Mouse (Mus musculus) layer of hippocampus, postnatal 14 days (tissue): ENCODE results near the gene Hpgds. TPM values are rescaled to one million over a fixed set of nuclear protein-coding genes. Genes with fewer than 3 reads are reported as not detected.

Source experiments
- DNase-seq, 2 experiments: peaks; one replicate each; pipeline ENCODE4 v3.0.0; 2021 to 2022; ENCODE audit warnings: low spot score in 2 of 2, mixed read lengths in 1 of 2
- long read RNA-seq, 2 experiments: library from polyadenylated mRNA; stranded (forward); transcript quantifications; one replicate each; pipeline ENCODE4 v2.0.0; 2021
- total RNA-seq, 2 experiments: library from RNA; stranded (reverse); gene quantifications; 2 replicates each; pipeline ENCODE4 v1.2.3; 2021

Hpgds gene
- total RNA-seq, result 1 to 10 TPM; 5.3 to 5.9 TPM
- long read RNA-seq, experiment 1, partial matches to known transcripts, result 2 of 3 reads
- long read RNA-seq, experiment 1, other reads (novel, unspliced or antisense), result 0 of 3 reads
- long read RNA-seq, experiment 2, partial matches to known transcripts, result 0 of 2 reads
- long read RNA-seq, experiment 2, other reads (novel, unspliced or antisense), result 1 of 2 reads

- DNase-seq, result no peak
Observed at GRCm38 (mm10) chr6:65144621-65145205, at the start of gene Hpgds. Gene Hpgds (minus strand): TSS chr6:65144908.

- DNase-seq, result no peak
Observed at GRCm38 (mm10) chr6:65164977-65165376, 20.3 kb upstream of the Hpgds start.

- no peak for DNase-seq
Observed at GRCm38 (mm10) chr6:65164137-65164536, 19.4 kb upstream of the Hpgds start.

- DNase-seq, result no peak
Observed at GRCm38 (mm10) chr6:65159381-65159942, 14.8 kb upstream of the Hpgds start.

GRCm38 (mm10) chr6:65157042-65157441, 12.3 kb upstream of the Hpgds start:
- no peak for DNase-seq

GRCm38 (mm10) chr6:65153570-65153969, 8.9 kb upstream of the Hpgds start:
- DNase-seq, result no peak

GRCm38 (mm10) chr6:65150703-65151102, 6.0 kb upstream of the Hpgds start:
- DNase-seq, result no peak

- DNase-seq, result no peak
Observed at GRCm38 (mm10) chr6:65146363-65146762, 1.7 kb upstream of the Hpgds start.

- DNase-seq, result no peak
Observed at GRCm38 (mm10) chr6:65142316-65142715, 2.4 kb downstream of the Hpgds start.

- no peak for DNase-seq
Observed at GRCm38 (mm10) chr6:65140750-65141243, 3.9 kb downstream of the Hpgds start.

- DNase-seq, result no peak
Observed at GRCm38 (mm10) chr6:65140082-65140749, 4.5 kb downstream of the Hpgds start.

- no peak for DNase-seq
Observed at GRCm38 (mm10) chr6:65138243-65138642, 6.5 kb downstream of the Hpgds start.

GRCm38 (mm10) chr6:65137802-65138201, 6.9 kb downstream of the Hpgds start:
- no peak for DNase-seq

GRCm38 (mm10) chr6:65132376-65132775, 12.3 kb downstream of the Hpgds start:
- no peak for DNase-seq

- DNase-seq, result peak; percentile 48 to 50
Observed at GRCm38 (mm10) chr6:65126074-65126726, 18.5 kb downstream of the Hpgds start.

- no peak for DNase-seq
Observed at GRCm38 (mm10) chr6:65117540-65117939, 27.2 kb downstream of the Hpgds start.

- no peak for DNase-seq
Observed at GRCm38 (mm10) chr6:65114902-65115301, 29.8 kb downstream of the Hpgds start.

- DNase-seq, result no peak
Observed at GRCm38 (mm10) chr6:65079139-65079538, 65.6 kb downstream of the Hpgds start.

- DNase-seq, result peak; percentile 13 to 37
Observed at GRCm38 (mm10) chr6:65075201-65075600, 69.5 kb downstream of the Hpgds start.
